Mouse (Mus musculus) lung, embryonic 15.5 days (tissue): ENCODE results near the gene Olfr994. TPM values are rescaled to one million over a fixed set of nuclear protein-coding genes. Genes with fewer than 3 reads are reported as not detected.

ENCODE experiments used
- ATAC-seq: fragments of 200-750 bp; cut with Nextera tagmentation; 2 replicates; pipeline ENCODE4 v1.8.0; 2017; ENCODE audit warnings: moderate number of reproducible peaks, borderline replicate concordance; ENCODE audit not compliant: low FRiP score, low TSS enrichment; ENCODE audit errors: extremely low read depth
- H3K27ac ChIP-seq: fragments of 300-500 bp; sonication (generic); 2 replicates; pipeline ENCODE4 v1.5.1; 2015; ENCODE audit warnings: moderate library complexity, mild to moderate bottlenecking, inconsistent platforms
- H3K27me3 ChIP-seq: fragments of 300-500 bp; sonication (generic); 2 replicates; pipeline ENCODE4 v1.6.1; 2015; ENCODE audit warnings: inconsistent platforms
- H3K36me3 ChIP-seq: fragments of 300-500 bp; sonication (generic); 2 replicates; pipeline ENCODE4 v1.6.1; 2015; ENCODE audit warnings: inconsistent platforms
- H3K4me1 ChIP-seq: fragments of 300-500 bp; sonication (generic); 2 replicates; pipeline ENCODE4 v1.6.1; 2015; ENCODE audit warnings: inconsistent platforms
- H3K4me2 ChIP-seq: fragments of 300-500 bp; sonication (generic); 2 replicates; pipeline ENCODE4 v1.6.1; 2015; ENCODE audit warnings: inconsistent platforms, mild to moderate bottlenecking, moderate library complexity
- H3K4me3 ChIP-seq: fragments of 300-500 bp; sonication (generic); 2 replicates; pipeline ENCODE4 v1.5.1; 2015; ENCODE audit warnings: mild to moderate bottlenecking, inconsistent platforms
- H3K9ac ChIP-seq: fragments of 300-500 bp; sonication (generic); 2 replicates; pipeline ENCODE4 v1.6.1; 2015; ENCODE audit warnings: inconsistent platforms
- H3K9me3 ChIP-seq: fragments of 300-500 bp; sonication (generic); 2 replicates; pipeline ENCODE4 v1.6.1; 2016; ENCODE audit warnings: inconsistent platforms
- WGBS: fragments of 180-500 bp; shearing (Covaris S2); methylation state at CpG from one replicate; pipeline ENCODE4 v1.1.7; 2015; 5-methylcytosine and 5-hydroxymethylcytosine counted together
- polyA plus RNA-seq: library from polyadenylated mRNA; unstranded; fragments of >200 nt; fragmentation: Nextera tagmentation; extraction: Ambion mirVana; gene quantifications from 2 replicates; pipeline ENCODE4 v1.2.1, GENCODE M21; 2015

Olfr994 gene
- polyA plus RNA-seq = not detected in 2 replicates

DNA sequence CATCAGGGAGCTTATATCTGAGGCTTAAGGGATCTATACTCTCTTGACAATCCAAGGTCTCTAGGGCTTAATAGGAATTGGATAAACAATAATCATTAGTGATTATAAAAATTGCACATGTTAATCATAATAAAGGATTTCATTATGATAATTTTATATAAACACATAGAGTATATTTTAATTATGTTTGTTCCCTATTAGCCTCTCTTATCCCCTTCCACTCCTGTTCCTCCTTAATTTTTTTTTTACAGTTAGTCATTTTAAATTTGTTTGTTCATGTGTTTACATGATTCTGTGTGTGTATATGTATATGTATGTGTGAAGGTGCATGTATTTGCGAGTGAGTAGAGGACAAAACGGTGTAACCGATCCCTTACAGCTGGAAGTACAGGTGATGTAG lies at the start of gene Olfr994:
Gene Olfr994 (minus strand): TSS at position 101 of the 400 bp plus-strand sequence.
- H3K27ac ChIP-seq = no peak within 1 kb of the TSS
- WGBS = 81% methylated on average over 3 of the region's 3 CpGs
- H3K4me1 ChIP-seq = no peaks in the 10 kb centered on the region
- ATAC-seq = no peak
- no peak within 1 kb of the TSS for H3K4me3 ChIP-seq
- no peak within 1 kb of the TSS for H3K4me2 ChIP-seq
- no peaks in the 10 kb centered on the region for H3K27me3 ChIP-seq
- no peaks in the 10 kb centered on the region for H3K9me3 ChIP-seq
- no peak within 1 kb of the TSS for H3K9ac ChIP-seq
- no peaks in the 10 kb centered on the region for H3K36me3 ChIP-seq

DNA sequence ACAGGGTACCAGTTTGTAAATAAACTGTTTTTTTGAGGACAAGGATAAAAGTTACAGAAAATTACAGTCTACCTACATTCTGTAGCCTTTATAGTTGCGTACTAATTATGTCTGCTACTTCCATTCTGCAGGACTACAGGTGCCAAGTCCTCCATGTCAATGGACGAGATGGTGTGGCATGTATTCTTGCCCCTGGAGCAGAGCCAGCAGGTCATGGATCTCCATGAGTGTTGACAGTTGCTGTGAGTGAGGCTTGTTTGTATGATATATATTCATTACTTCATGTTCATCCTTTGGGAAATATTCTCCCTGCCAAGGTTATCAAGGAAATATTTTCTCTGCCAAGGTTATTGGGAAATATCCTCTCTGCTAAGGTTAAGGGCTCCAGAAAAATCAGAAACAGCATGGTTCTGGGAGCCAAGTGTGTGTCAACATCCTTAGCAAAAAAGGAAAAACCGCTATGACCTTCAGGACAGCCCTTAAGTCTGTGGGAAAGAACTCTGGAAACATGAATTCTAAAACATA lies 30.6 kb upstream of the Olfr994 start:
- H3K4me1 ChIP-seq = no peaks in the 10 kb centered on the region
- no peak overlapping the region for H3K9ac ChIP-seq
- WGBS = 71% methylated on average over 3 of the region's 3 CpGs
- no peak overlapping the region for H3K4me2 ChIP-seq
- no peak overlapping the region for H3K27ac ChIP-seq
- H3K9me3 ChIP-seq = no peaks in the 10 kb centered on the region
- H3K4me3 ChIP-seq = no peak overlapping the region
- no peaks in the 10 kb centered on the region for H3K27me3 ChIP-seq
- ATAC-seq = no peak
- no peaks in the 10 kb centered on the region for H3K36me3 ChIP-seq

- Histone ChIP-seq H3K4me1 (no peaks in the 10 kb centered on the region), H3K9me3 (no peaks in the 10 kb centered on the region), H3K27me3 (no peaks in the 10 kb centered on the region), H3K4me3 (no peak within 1 kb of the TSS), H3K27ac (no peak within 1 kb of the TSS), H3K36me3 (no peaks in the 10 kb centered on the region), H3K4me2 (no peak within 1 kb of the TSS), H3K9ac (no peak within 1 kb of the TSS)
- WGBS = 29% methylated on average over 1 of the region's 1 CpGs
- no peak for ATAC-seq
Measured at GRCm38 (mm10) chr2:85443539-85443938, 7.3 kb upstream of the Olfr994 start, which contains the start of gene Olfr995. Gene Olfr995, minus strand, starts transcription at chr2:85443639.

DNA sequence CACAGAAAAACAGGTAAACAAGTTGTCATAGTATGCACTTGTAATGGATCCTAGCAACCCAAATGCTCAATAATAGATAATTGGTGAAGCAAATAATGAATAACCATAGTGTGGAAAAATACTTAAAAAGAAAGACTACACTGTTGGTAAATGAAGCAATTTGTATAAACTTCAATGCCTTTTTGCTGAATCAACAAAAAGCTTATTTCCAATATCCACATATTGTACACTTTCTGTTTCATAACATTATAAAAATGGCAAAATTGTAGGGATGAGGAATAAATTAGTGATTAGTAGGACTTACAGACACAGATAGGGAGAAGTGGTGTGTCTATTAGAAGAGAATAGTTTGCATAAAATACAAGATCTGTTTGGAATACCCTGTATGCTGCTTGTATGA lies 6.3 kb upstream of the Olfr994 start:
- Histone ChIP-seq H3K9ac (no peak overlapping the region), H3K4me1 (no peaks in the 10 kb centered on the region), H3K27me3 (no peaks in the 10 kb centered on the region), H3K27ac (no peak overlapping the region), H3K36me3 (no peaks in the 10 kb centered on the region), H3K9me3 (no peaks in the 10 kb centered on the region), H3K4me3 (no peak overlapping the region), H3K4me2 (no peak overlapping the region)
- no peak for ATAC-seq

DNA sequence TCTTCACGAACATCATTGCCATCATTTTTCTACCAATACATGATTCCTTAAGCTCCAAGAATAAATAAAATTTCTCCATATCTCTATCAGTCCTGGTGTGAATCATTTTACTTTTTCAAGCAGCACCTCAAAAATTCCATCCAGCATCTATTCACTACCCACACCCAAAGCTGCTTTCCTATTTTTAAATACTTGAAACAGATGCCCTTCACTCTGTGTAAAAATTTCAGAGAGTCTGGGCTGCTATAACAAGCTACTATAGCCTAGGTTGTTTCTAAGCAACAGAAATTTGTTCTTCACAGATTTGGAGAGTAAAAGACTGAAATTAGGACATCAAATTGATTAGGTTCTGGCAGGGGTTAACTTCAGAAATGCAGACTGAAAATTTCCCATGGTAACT lies 10.4 kb downstream of the Olfr994 start:
- Histone ChIP-seq H3K27ac (no peak overlapping the region), H3K4me3 (no peak overlapping the region), H3K9me3 (no peaks in the 10 kb centered on the region), H3K4me1 (no peaks in the 10 kb centered on the region), H3K9ac (no peak overlapping the region), H3K4me2 (no peak overlapping the region), H3K36me3 (no peaks in the 10 kb centered on the region), H3K27me3 (no peaks in the 10 kb centered on the region)
- no peak for ATAC-seq
- WGBS = 73% methylated on average over 1 of the region's 1 CpGs

DNA sequence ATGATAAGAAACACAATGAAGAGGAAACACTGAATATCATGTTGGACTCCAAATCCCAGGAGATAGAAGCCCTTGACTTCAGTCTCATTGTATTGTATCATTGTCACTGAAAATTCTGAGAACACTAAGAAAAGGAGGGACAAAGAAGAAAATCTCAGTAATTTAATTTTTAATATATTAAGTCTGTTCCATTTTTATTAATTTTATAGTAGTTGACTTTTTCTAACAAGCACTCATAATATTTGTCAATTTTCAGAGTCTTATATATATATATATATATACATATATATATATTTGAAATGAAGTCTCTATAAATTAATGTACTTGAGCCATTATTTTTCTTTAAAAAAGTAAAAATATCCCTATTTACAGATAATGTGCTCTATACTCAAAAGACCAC lies 21.5 kb downstream of the Olfr994 start, which contains the start of gene Olfr993:
Gene Olfr993 (minus strand): TSS at position 101 of the 400 bp plus-strand sequence.
- Histone ChIP-seq H3K4me3 (no peak within 1 kb of the TSS), H3K4me2 (no peak within 1 kb of the TSS), H3K27me3 (no peaks in the 10 kb centered on the region), H3K27ac (no peak within 1 kb of the TSS), H3K9me3 (no peaks in the 10 kb centered on the region), H3K36me3 (no peaks in the 10 kb centered on the region), H3K4me1 (no peaks in the 10 kb centered on the region), H3K9ac (no peak within 1 kb of the TSS)
- ATAC-seq = no peak

GRCm38 (mm10) chr2:85409369-85409768 lies 26.9 kb downstream of the Olfr994 start, which contains the start of gene Olfr992:
Gene Olfr992, minus strand, starts transcription at chr2:85409469.
- H3K27me3 ChIP-seq = no peaks in the 10 kb centered on the region
- H3K4me1 ChIP-seq = no peaks in the 10 kb centered on the region
- no peaks in the 10 kb centered on the region for H3K36me3 ChIP-seq
- H3K4me3 ChIP-seq = no peak within 1 kb of the TSS
- no peak for ATAC-seq
- WGBS = 49% methylated on average over 2 of the region's 2 CpGs
- no peak within 1 kb of the TSS for H3K4me2 ChIP-seq
- H3K9me3 ChIP-seq = no peaks in the 10 kb centered on the region
- H3K27ac ChIP-seq = no peak within 1 kb of the TSS
- no peak within 1 kb of the TSS for H3K9ac ChIP-seq

Other genes with a start within 250 kb of the Olfr994 start
- 0.29 and 0.35 TPM in 2 replicates for gene Lrrc55, start 239.3 kb downstream of the Olfr994 start, polyA plus RNA-seq
- gene Olfr987, start 97.1 kb downstream of the Olfr994 start, polyA plus RNA-seq = not detected in 2 replicates
- not detected in 2 replicates for gene Olfr988, start 73.2 kb downstream of the Olfr994 start, polyA plus RNA-seq
- not detected in 2 replicates for gene Olfr992, start 27.0 kb downstream of the Olfr994 start, polyA plus RNA-seq
- gene Olfr993, start 21.6 kb downstream of the Olfr994 start, polyA plus RNA-seq = not detected in 2 replicates
- not detected in 2 replicates for gene Olfr995, start 7.2 kb upstream of the Olfr994 start, polyA plus RNA-seq
- gene 4833423E24Rik, start 82.6 kb upstream of the Olfr994 start, polyA plus RNA-seq = 0.34 and 0.50 TPM in 2 replicates
- not detected in 2 replicates for gene Olfr996, start 142.8 kb upstream of the Olfr994 start, polyA plus RNA-seq
- not detected in 2 replicates for gene Olfr998, start 152.5 kb upstream of the Olfr994 start, polyA plus RNA-seq
- not detected in 2 replicates for gene Olfr1000, start 175.5 kb upstream of the Olfr994 start, polyA plus RNA-seq
- not detected in 2 replicates for gene Olfr1002, start 214.3 kb upstream of the Olfr994 start, polyA plus RNA-seq
- gene Olfr154, start 228.0 kb upstream of the Olfr994 start, polyA plus RNA-seq = not detected in 2 replicates
- gene Olfr1006, start 242.3 kb upstream of the Olfr994 start, polyA plus RNA-seq = not detected in 2 replicates